Mouse (Mus musculus) testis, postnatal 10 days (tissue): ENCODE data around the gene Pet117.
A peak's percentile ranks its signal among the peaks of the same experiment; 100 is the strongest.

ENCODE experiments used
- DNase-seq: peaks from one replicate; pipeline ENCODE4 v3.0.0; 2021; ENCODE audit warnings: low spot score

Pet117 gene

GRCm38 (mm10) chr2:144381741-144382140, 12.9 kb downstream of the Pet117 start:
- DNase-seq: no peak

GRCm38 (mm10) chr2:144382624-144383138, 13.9 kb downstream of the Pet117 start:
- DNase-seq: no peak

- no peak for DNase-seq
Measured at GRCm38 (mm10) chr2:144386296-144386695, 17.5 kb downstream of the Pet117 start.

GRCm38 (mm10) chr2:144388416-144388815, 19.6 kb downstream of the Pet117 start:
- no peak for DNase-seq

GRCm38 (mm10) chr2:144399531-144399930, 30.7 kb downstream of the Pet117 start:
- no peak for DNase-seq

- no peak for DNase-seq
Measured at GRCm38 (mm10) chr2:144400659-144401058, 31.9 kb downstream of the Pet117 start.

GRCm38 (mm10) chr2:144409037-144409436, 40.2 kb downstream of the Pet117 start:
- DNase-seq: no peak

- peak; percentile 53 for DNase-seq
Measured at GRCm38 (mm10) chr2:144410603-144411002, 41.8 kb downstream of the Pet117 start.

GRCm38 (mm10) chr2:144414646-144415045, 45.9 kb downstream of the Pet117 start:
- no peak for DNase-seq

GRCm38 (mm10) chr2:144416859-144417258, 48.1 kb downstream of the Pet117 start:
- no peak for DNase-seq

GRCm38 (mm10) chr2:144418062-144418461, 49.3 kb downstream of the Pet117 start:
- no peak for DNase-seq

- no peak for DNase-seq
Measured at GRCm38 (mm10) chr2:144422094-144422675, 53.4 kb downstream of the Pet117 start.
